Mouse (Mus musculus): ENCODE measurements at regions not wholly inside any gene's neighbourhood (a gene's known extent, or its start where the extent isn't known, plus 50 kb on each side); places are given as distances from the start of the nearest gene placed in this dataset.
A peak's percentile ranks its signal among the peaks of the same experiment; 100 is the strongest.

DNA sequence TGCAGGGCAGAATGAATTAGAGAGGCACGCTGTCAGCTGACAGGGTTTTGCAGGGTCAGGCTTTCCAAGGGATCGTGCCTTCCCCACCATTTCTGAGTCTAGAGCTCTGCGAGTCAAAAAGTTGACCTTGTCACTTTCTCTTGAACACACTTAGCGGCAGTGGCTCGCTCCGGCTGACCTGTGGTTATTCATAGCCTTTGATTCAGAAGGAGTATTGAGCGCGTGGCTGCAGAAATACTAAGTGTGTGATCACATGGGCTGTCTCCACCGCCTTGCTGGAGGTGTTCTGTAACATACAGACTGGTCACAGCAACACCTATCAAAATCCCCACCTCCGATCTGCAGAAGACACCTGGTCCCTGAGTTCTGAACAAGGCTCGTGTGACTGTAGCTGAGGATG, 252.9 kb downstream of the Uaca start:
- no peak overlapping the region for H3K9ac ChIP-seq
- H3K27ac ChIP-seq (replicated peaks): no peak overlapping the region
- H3K27me3 ChIP-seq (replicated peaks): peaks cover 76% of the 10 kb centered on the region
- H3K4me3 ChIP-seq: no peak overlapping the region
- 0 out of 2 replicates have a peak overlapping the region, but pooled peaks have one; percentile 16 for H3K4me2 ChIP-seq
- H3K9me3 ChIP-seq: no peaks in the 10 kb centered on the region
- 48% methylated on average over 11 of the region's 11 CpGs for WGBS
- ATAC-seq (ENCODE audit: extremely low read depth, insufficient number of reproducible peaks, low FRiP score, low TSS enrichment): no peak
- H3K4me1 ChIP-seq: peaks cover 14% of the 10 kb centered on the region
- H3K36me3 ChIP-seq: no peaks in the 10 kb centered on the region

DNA sequence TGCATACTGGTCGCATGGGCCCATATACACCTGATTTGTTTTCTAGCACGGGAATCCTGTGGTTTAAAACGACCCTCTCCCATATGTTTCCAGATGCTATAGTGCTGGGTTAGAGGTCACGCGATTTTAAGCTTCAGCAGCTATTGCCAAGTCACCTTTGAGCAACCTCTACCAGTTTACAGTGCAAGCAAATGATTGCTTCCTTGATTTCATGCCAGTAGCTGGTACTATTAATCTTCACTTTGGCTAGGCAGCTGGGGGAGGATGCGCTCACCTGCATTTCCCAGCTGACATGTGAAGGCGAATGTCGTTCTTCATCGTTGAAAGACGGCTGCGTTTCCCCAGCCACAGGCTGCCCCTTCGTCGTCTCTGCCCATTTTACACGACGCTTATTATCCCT, 254.2 kb downstream of the Uaca start:
- no peak for ATAC-seq (ENCODE audit: extremely low read depth, insufficient number of reproducible peaks, low FRiP score, low TSS enrichment)
- H3K27me3 ChIP-seq (replicated peaks): peaks cover 77% of the 10 kb centered on the region
- no peak overlapping the region for H3K9ac ChIP-seq
- H3K4me3 ChIP-seq: no peak overlapping the region
- H3K4me1 ChIP-seq: peaks cover 14% of the 10 kb centered on the region
- WGBS: 83% methylated on average over 15 of the region's 15 CpGs
- H3K4me2 ChIP-seq: no peak overlapping the region
- H3K9me3 ChIP-seq: no peaks in the 10 kb centered on the region
- no peak overlapping the region for H3K27ac ChIP-seq (replicated peaks)
- no peaks in the 10 kb centered on the region for H3K36me3 ChIP-seq

DNA sequence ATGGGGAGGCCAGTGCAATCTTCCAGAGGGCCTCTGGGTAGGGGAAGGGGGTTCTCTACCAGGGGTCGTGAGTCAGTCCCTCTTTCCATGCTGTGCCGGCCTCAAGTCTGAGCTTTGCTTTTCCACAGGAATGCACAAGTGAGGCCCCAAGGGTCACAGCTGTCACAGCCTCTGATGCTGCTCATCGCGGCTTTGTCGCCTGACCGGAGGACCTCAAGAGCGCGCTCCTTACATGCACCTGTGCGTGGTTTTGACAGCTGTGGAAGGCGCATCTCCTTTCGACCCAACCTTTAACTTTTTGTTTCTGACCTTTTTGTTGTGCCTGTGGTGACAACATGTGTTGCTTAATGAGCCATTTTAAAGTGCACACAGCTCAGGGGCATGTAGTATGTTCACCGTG, 258.3 kb downstream of the Uaca start:
- Histone ChIP-seq H3K9me3 (no peaks in the 10 kb centered on the region), H3K4me2 (no peak overlapping the region), H3K27ac (replicated peaks) (no peak overlapping the region), H3K4me1 (peaks cover 29% of the 10 kb centered on the region), H3K4me3 (no peak overlapping the region), H3K9ac (no peak overlapping the region), H3K36me3 (no peaks in the 10 kb centered on the region), H3K27me3 (replicated peaks) (peaks cover 80% of the 10 kb centered on the region)
- no peak for ATAC-seq (ENCODE audit: extremely low read depth, insufficient number of reproducible peaks, low FRiP score, low TSS enrichment)
- WGBS: 86% methylated on average over 12 of the region's 12 CpGs

DNA sequence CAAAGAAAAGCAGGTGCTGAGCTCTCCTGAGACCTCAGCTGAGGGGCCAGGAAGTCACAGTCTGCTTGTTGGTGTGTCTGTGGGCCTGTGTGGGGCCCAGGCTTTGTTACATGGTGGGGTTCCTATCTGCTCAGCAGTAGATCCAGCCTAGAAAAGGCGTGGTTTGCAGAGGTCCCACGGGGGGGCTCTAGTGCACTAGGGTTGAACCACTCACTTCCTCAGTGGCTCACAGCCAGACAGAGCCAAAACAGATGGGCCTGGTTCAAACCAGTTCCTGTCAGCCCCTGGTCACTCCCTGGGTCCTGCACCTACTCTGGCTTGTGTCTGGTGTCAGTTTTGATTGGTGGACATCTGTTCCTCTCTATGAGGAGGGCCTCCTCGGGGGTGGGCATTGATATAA, 260.1 kb downstream of the Uaca start:
- ATAC-seq (ENCODE audit: extremely low read depth, insufficient number of reproducible peaks, low FRiP score, low TSS enrichment): no peak
- 4% methylated on average over 3 of the region's 3 CpGs for WGBS
- H3K4me2 ChIP-seq: no peak overlapping the region
- H3K9ac ChIP-seq: no peak overlapping the region
- H3K27ac ChIP-seq (replicated peaks): no peak overlapping the region
- peaks cover 3% of the 10 kb centered on the region; the same call in 1 of the 2 replicates for H3K9me3 ChIP-seq
- H3K36me3 ChIP-seq: no peaks in the 10 kb centered on the region
- H3K4me1 ChIP-seq: peaks cover 26% of the 10 kb centered on the region
- H3K4me3 ChIP-seq: no peak overlapping the region
- peaks cover 72% of the 10 kb centered on the region for H3K27me3 ChIP-seq (replicated peaks)

DNA sequence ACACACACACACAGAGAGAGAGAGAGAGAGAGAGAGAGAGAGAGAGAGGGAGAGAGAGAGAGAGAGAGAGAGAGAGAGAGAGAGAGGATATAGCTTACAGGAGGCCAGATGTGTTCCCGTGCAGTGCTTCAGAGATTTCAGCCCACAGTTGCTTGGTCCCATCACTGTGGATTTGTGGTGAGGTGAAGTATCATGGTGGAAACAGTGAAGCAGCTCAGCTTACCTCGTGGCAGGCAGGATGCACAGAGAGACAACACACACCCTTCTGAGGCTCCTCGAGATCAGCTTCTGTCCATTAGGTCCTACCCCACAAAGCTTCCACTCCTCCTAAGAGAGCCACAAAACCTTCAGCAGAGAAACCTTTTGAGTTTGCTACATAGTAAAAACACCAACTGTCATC, 261.1 kb downstream of the Uaca start:
- ATAC-seq (ENCODE audit: extremely low read depth, insufficient number of reproducible peaks, low FRiP score, low TSS enrichment): no peak
- no peak overlapping the region for H3K27ac ChIP-seq (replicated peaks)

DNA sequence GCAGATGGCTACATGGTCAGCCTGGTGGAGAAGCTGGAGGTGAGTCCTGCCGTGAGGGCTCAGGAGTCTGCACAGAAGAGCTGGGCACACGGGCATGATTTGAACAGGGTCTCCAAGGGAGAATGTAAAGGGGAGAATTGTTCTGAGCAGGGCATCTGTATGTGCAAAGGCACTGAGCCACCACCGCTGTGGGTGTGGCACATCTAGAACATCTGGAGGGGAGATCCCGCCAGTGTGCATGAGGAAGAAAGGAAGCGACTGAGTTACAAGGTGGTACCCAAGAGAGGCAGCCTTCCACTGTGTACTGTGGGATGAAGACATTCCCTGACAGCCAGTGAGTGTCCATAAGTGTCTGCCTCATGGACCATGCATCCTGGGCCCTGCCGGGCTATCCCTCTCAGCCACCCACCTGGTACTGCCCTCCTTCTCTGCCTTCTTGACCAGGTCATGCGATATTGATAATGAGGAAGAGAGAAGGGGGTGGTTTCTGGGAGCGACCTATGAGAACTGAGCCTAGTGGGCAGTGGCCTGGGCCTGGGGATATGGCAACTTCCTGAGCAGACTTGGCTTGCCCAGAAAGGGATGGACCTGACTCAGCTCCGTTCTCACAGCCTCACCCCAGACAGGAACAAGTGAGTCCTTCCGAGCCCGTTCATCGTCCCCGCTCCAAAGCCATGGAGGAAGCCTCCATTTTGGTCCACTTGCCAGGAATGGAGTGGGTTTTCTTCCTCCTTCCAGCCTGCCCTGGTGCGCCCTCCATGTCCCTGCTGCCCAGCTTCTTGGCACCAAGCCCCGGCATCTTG, 261.8 kb downstream of the Uaca start:
- H3K36me3 ChIP-seq: no peaks in the 10 kb centered on the region
- H3K4me1 ChIP-seq: peaks cover 26% of the 10 kb centered on the region
- H3K27ac ChIP-seq (replicated peaks): no peak overlapping the region
- H3K4me2 ChIP-seq: peak overlapping the region; percentile 21
- peaks cover 11% of the 10 kb centered on the region for H3K9me3 ChIP-seq
- H3K4me3 ChIP-seq: no peak overlapping the region
- ATAC-seq (ENCODE audit: extremely low read depth, insufficient number of reproducible peaks, low FRiP score, low TSS enrichment): no peak
- H3K9ac ChIP-seq: no peak overlapping the region
- 70% methylated on average over 15 of the region's 15 CpGs for WGBS
- peaks cover 64% of the 10 kb centered on the region for H3K27me3 ChIP-seq (replicated peaks)

More for the DNA sequence above, 261.1 kb downstream of the Uaca start:
- Histone ChIP-seq H3K27me3 (replicated peaks) (peaks cover 67% of the 10 kb centered on the region), H3K9ac (no peak overlapping the region), H3K9me3 (peaks cover 11% of the 10 kb centered on the region), H3K4me2 (no peak overlapping the region), H3K36me3 (no peaks in the 10 kb centered on the region), H3K4me3 (no peak overlapping the region), H3K4me1 (peaks cover 26% of the 10 kb centered on the region)
- 67% methylated on average over 3 of the region's 3 CpGs for WGBS

DNA sequence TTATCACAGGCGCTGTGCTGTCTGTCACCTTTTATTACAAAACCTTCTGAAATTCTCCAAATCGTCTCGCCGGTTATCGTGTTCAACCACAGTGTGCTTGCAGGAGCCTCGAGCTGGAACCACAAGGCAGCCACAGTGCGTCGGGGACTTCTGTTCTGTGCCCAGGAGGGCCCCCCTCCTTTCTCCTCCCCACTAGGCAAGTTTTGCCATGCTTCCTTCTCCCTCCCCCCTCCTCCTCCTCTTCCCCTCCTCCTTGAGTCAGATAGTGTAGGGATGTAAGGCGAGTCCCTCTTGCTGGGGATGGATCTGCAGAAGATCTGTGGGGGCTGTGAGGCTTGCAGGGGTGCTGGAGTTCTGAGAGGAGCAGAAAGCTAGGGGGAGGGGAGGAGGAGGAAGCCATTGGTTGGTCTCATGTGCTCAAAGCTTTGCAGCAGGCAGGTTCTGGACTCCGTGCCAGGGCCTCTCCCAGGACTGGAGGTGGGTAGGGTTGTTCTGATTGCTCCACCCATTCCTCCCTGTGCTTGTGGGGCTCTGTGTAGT, 262.5 kb downstream of the Uaca start:
- Histone ChIP-seq H3K4me1 (peaks cover 26% of the 10 kb centered on the region), H3K4me2 (peak overlapping the region; percentile 21), H3K9me3 (peaks cover 11% of the 10 kb centered on the region), H3K27ac (replicated peaks) (no peak overlapping the region), H3K27me3 (replicated peaks) (peaks cover 60% of the 10 kb centered on the region), H3K4me3 (no peak overlapping the region), H3K9ac (no peak overlapping the region), H3K36me3 (no peaks in the 10 kb centered on the region)
- no peak for ATAC-seq (ENCODE audit: extremely low read depth, insufficient number of reproducible peaks, low FRiP score, low TSS enrichment)
- 28% methylated on average over 10 of the region's 10 CpGs for whole genome bisulfite sequencing

DNA sequence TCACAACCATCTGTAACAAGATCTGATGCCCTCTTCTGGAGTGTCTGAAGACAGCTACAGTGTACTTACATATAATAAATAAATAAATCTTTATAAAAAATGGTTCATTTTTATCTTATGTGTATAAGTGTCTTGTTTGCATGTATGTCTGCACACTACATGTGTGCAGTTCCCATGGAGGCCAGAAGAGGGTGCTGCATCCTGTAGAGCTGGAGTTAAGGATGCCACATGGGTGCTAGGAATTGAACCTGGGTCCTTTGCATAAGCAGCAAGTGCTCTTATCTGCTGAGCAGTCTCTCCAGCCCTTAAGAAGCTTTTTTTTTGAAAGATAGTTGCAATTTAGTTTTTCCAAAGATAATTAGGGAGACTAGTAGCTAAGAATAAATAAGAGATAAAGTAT, 264.9 kb downstream of the Uaca start:
- Histone ChIP-seq H3K4me2 (no peak overlapping the region), H3K36me3 (no peaks in the 10 kb centered on the region), H3K27me3 (replicated peaks) (peaks cover 56% of the 10 kb centered on the region), H3K9ac (no peak overlapping the region), H3K9me3 (peaks cover 11% of the 10 kb centered on the region), H3K4me3 (no peak overlapping the region), H3K27ac (replicated peaks) (no peak overlapping the region), H3K4me1 (peaks cover 22% of the 10 kb centered on the region)
- no peak for ATAC-seq (ENCODE audit: extremely low read depth, insufficient number of reproducible peaks, low FRiP score, low TSS enrichment)

DNA sequence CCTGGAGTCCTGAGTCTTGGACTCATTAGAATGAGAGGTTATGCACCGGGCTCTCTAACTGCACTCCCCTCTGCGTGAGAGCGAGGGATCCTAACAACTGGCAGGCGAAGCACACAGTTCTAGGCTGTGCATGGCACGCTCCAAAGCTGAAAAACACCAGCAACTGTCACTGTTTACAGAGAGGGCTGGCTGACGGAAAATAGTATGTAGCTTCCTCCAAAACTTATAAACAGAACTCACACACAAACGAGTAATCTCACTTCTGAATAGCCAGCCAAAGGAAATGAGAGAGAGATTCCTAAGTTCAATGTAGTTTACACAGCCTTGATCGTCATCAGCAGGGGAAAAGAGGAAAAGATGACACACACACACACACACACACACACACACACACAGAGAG, 266.6 kb downstream of the Uaca start:
- no peak overlapping the region for H3K27ac ChIP-seq (replicated peaks)
- H3K4me2 ChIP-seq: no peak overlapping the region
- no peak overlapping the region for H3K4me3 ChIP-seq
- H3K9me3 ChIP-seq: peaks cover 11% of the 10 kb centered on the region
- 59% methylated on average over 8 of the region's 8 CpGs for WGBS
- peaks cover 38% of the 10 kb centered on the region for H3K27me3 ChIP-seq (replicated peaks)
- no peak overlapping the region for H3K9ac ChIP-seq
- no peaks in the 10 kb centered on the region for H3K36me3 ChIP-seq
- H3K4me1 ChIP-seq: peaks cover 22% of the 10 kb centered on the region
- no peak for ATAC-seq (ENCODE audit: extremely low read depth, insufficient number of reproducible peaks, low FRiP score, low TSS enrichment)

DNA sequence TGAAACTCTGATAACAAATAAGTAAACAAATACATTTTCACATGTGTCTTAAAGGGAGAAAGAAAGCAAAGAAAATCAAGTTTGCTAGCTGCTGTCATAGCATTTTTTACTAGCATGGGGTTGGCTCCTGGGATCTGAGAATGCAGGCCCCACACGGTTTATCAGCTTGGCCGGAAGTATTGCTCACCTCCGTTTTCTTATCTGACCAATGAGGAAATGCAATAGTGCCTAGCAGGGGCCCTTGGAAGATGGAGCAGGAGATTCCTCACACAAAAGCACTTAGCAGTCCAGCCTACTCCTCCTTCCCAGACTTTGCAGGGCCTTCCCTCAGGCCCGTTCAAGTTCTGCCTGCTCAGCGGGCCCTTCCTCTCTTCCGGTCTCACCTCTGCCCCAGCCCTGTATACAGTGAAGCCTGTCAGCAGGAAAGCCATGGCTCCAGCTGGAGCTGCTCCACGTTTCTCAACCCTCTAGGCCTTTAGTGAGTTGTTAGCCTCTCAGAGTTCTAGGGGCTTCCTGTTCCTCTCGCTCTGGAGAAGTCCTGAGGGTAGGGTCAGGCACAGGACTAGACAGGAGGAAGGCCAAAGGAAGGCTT, 270.5 kb downstream of the Uaca start:
- peak overlapping the region; percentile 7 for H3K27ac ChIP-seq (replicated peaks)
- peaks cover 8% of the 10 kb centered on the region; the same call in 1 of the 2 replicates for H3K4me1 ChIP-seq
- ATAC-seq (ENCODE audit: extremely low read depth, insufficient number of reproducible peaks, low FRiP score, low TSS enrichment): no peak
- no peak overlapping the region for H3K4me3 ChIP-seq
- H3K9ac ChIP-seq: no peak overlapping the region
- H3K36me3 ChIP-seq: no peaks in the 10 kb centered on the region
- peaks cover 33% of the 10 kb centered on the region for H3K27me3 ChIP-seq (replicated peaks)
- no peak overlapping the region for H3K4me2 ChIP-seq
- WGBS: 28% methylated on average over 8 of the region's 8 CpGs
- peaks cover 4% of the 10 kb centered on the region; the same call in 1 of the 2 replicates for H3K9me3 ChIP-seq

DNA sequence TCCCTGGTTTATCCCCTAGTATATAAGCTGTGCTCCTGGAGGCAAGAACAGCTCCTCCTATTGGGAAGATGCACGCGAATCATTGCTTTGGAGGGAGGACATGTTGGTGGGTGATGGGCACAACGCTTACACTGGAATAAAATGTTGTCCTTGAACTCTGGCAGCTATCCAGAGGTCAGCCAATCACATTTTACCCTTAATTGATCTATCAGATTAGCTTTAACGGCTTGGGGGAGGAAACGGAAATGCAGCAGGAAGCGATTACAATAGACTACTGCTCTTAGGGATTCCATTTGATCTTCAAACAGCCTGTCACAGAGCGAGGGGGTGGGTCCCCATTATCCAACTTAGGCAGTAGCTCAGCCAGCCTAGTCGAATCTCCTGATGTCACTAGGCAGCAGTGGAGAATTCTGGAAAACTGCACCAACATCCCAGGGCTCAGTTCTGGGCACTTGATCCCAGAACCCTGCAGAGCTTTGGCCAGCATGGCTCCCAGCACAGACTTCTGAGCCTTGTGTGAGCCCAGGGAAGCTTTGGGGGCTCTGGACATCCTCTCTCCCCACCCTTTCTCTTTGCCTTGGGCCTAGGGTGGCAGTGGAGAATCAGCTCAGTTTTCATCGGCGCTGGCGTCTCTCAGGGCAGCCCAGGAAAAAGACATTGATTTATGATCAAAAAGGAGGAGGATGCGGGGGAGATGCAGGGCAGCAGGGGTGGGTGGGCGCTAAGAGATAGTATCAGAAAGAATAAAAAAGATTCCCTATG, 275.4 kb downstream of the Uaca start:
- ATAC-seq (ENCODE audit: extremely low read depth, insufficient number of reproducible peaks, low FRiP score, low TSS enrichment): no peak
- Histone ChIP-seq H3K27me3 (replicated peaks) (peaks cover 46% of the 10 kb centered on the region), H3K27ac (replicated peaks) (no peak overlapping the region), H3K9me3 (no peaks in the 10 kb centered on the region), H3K4me3 (no peak overlapping the region), H3K4me1 (peaks cover 7% of the 10 kb centered on the region; the same call in 1 of the 2 replicates), H3K4me2 (no peak overlapping the region), H3K9ac (no peak overlapping the region), H3K36me3 (no peaks in the 10 kb centered on the region)
- WGBS: 44% methylated on average over 13 of the region's 13 CpGs

All from heart, embryonic 13.5 days (tissue).